Mouse (Mus musculus) NIH3T3 (cell line): ENCODE results near the gene Gm10112.

Source experiments
- DNase-seq: peaks from one replicate; pipeline ENCODE4 v3.0.0-alpha.2; 2012; ENCODE audit warnings: low read depth

Gene Gm10112

GRCm38 (mm10) chrX:111168040-111168439 is at the start of gene Gm10112:
TSS of gene Gm10112 (plus strand) at chrX:111168340.
- DNase-seq = no peak

GRCm38 (mm10) chrX:111189574-111189973 is 21.4 kb downstream of the Gm10112 start:
- peak; percentile 1 for DNase-seq

GRCm38 (mm10) chrX:111196376-111196775 is 28.2 kb downstream of the Gm10112 start:
- peak; percentile 68 for DNase-seq

GRCm38 (mm10) chrX:111210225-111210624 is 42.1 kb downstream of the Gm10112 start:
- DNase-seq = peak; percentile 72
